Comparison of ENCODE assay signal across 9 mouse cellular contexts in genomic region chr13:15421182-15421750, GRCm38 (mm10). TPM values are rescaled to one million over a fixed set of nuclear protein-coding genes. Genes with fewer than 3 reads are reported as not detected.
A peak's percentile ranks its signal among the peaks of the same experiment; 100 is the strongest.
DNase-seq lines count a peak whose midpoint lies in the region; ATAC-seq and TF ChIP-seq lines count a peak whose summit lies in the region.
"Had no signal": no experiment of that assay in that cellular context is flagged by ENCODE, and none has a peak within 500 bp of the region (broad histone marks: within the 10 kb centered on the region; RNA-seq: fewer than 3 reads in every experiment).

No protein-coding gene starts in this region.

- no peaks in the 10 kb centered on the region for H3K4me1 ChIP-seq in embryonic facial prominence, embryonic 11.5 days (ENCODE audit: control insufficient read depth, insufficient read depth, low read length)
- H3K4me1 ChIP-seq in midbrain, embryonic 16.5 days (ENCODE audit: control insufficient read depth, insufficient read depth, low read length) = 0 out of 2 replicates have a peak, but pooled peaks cover 2% of the 10 kb centered on the region
- H3K4me1 ChIP-seq in liver, embryonic 12.5 days = no peaks in the 10 kb centered on the region
- H3K4me1 ChIP-seq: neural tube, embryonic 12.5 days had no signal

- no peak for ATAC-seq in embryonic facial prominence, embryonic 11.5 days (replicated peaks; ENCODE audit: insufficient number of reproducible peaks, low FRiP score, low TSS enrichment, low read depth)
- ATAC-seq in midbrain, embryonic 16.5 days = no peak
- no peak for ATAC-seq in activated CD4-positive, CD25-positive, alpha-beta regulatory T cell, adult 4 months
- no peak for ATAC-seq in liver, embryonic 12.5 days

- H3K27ac ChIP-seq in gastrocnemius, adult 2 months = no peak overlapping the region
- no peak overlapping the region for H3K27ac ChIP-seq in left cerebral cortex, adult 2 months
- H3K27ac ChIP-seq in embryonic facial prominence, embryonic 11.5 days (replicated peaks; ENCODE audit: low read depth, low read length) = no peak overlapping the region
- H3K27ac ChIP-seq in midbrain, embryonic 16.5 days (ENCODE audit: low read length) = no peak overlapping the region
- H3K27ac ChIP-seq in liver, embryonic 12.5 days = no peak overlapping the region
- H3K27ac ChIP-seq: neural tube, embryonic 12.5 days had no signal

- peak overlapping the region; percentile 43 for H3K4me3 ChIP-seq in gastrocnemius, adult 2 months
- H3K4me3 ChIP-seq in left cerebral cortex, adult 2 months = peak overlapping the region; percentile 17; the same call in 1 of the 2 replicates
- no peak overlapping the region for H3K4me3 ChIP-seq in embryonic facial prominence, embryonic 11.5 days (ENCODE audit: low read depth, low read length)
- H3K4me3 ChIP-seq in midbrain, embryonic 16.5 days (ENCODE audit: low read depth, low read length) = no peak overlapping the region
- no peak overlapping the region for H3K4me3 ChIP-seq in liver, embryonic 12.5 days
- H3K4me3 ChIP-seq: neural tube, embryonic 12.5 days had no signal

- H3K36me3 ChIP-seq in embryonic facial prominence, embryonic 11.5 days (replicated peaks; ENCODE audit: control insufficient read depth, insufficient read depth, low read depth, low read length) = no peaks in the 10 kb centered on the region
- H3K36me3 ChIP-seq in midbrain, embryonic 16.5 days (ENCODE audit: control insufficient read depth, insufficient read depth, low read length) = no peaks in the 10 kb centered on the region
- no peaks in the 10 kb centered on the region for H3K36me3 ChIP-seq in liver, embryonic 12.5 days
- H3K36me3 ChIP-seq: neural tube, embryonic 12.5 days had no signal

- no peak overlapping the region for H3K9ac ChIP-seq in embryonic facial prominence, embryonic 11.5 days (replicated peaks; ENCODE audit: low read length)
- H3K9ac ChIP-seq in midbrain, embryonic 16.5 days (ENCODE audit: low read depth, low read length) = no peak overlapping the region
- H3K9ac ChIP-seq in liver, embryonic 12.5 days = no peak overlapping the region
- H3K9ac ChIP-seq: neural tube, embryonic 12.5 days had no signal

- intact Hi-C loops in gastrocnemius, adult 2 months (cut with DNase I) = no loop called here
- intact Hi-C loops in left cerebral cortex, adult 2 months (cut with DNase I) = loop anchor here (5.0 kb wide), 1 partner anchor 76 kb away; no protein-coding TSS in a partner anchor

- WGBS in embryonic facial prominence, embryonic 11.5 days = 27% methylated on average over 10 of the region's 10 CpGs
- WGBS in midbrain, embryonic 16.5 days = 36% methylated on average over 10 of the region's 10 CpGs
- 67% methylated on average over 10 of the region's 10 CpGs for WGBS in liver, embryonic 12.5 days (ENCODE audit: insufficient replicate concordance)

- 0 out of 2 replicates have a peak overlapping the region, but pooled peaks have one; percentile 14 for H3K4me2 ChIP-seq in embryonic facial prominence, embryonic 11.5 days (ENCODE audit: low read depth, low read length)
- peak overlapping the region; percentile 21 for H3K4me2 ChIP-seq in midbrain, embryonic 16.5 days (ENCODE audit: low read length)
- no peak overlapping the region for H3K4me2 ChIP-seq in liver, embryonic 12.5 days
- H3K4me2 ChIP-seq: neural tube, embryonic 12.5 days had no signal

- peak; percentile 20 for DNase-seq in gastrocnemius, adult 2 months
- DNase-seq in gastrocnemius, postnatal 10 days = no peak
- DNase-seq in left cerebral cortex, adult 2 months (ENCODE audit: extremely low spot score in 1 of 2, low spot score in 2 of 2) = no peak
- DNase-seq in left cerebral cortex, adult 8-10 months (ENCODE audit: low spot score in 2 of 2) = no peak
- DNase-seq in embryonic facial prominence, embryonic 11.5 days (ENCODE audit: low spot score) = peak; percentile 64

- no peaks in the 10 kb centered on the region for H3K27me3 ChIP-seq in embryonic facial prominence, embryonic 11.5 days (ENCODE audit: control insufficient read depth, insufficient read depth, low read length)
- H3K27me3 ChIP-seq in midbrain, embryonic 16.5 days (ENCODE audit: control insufficient read depth, insufficient read depth, low read depth, low read length) = no peaks in the 10 kb centered on the region
- H3K27me3 ChIP-seq in liver, embryonic 12.5 days (replicated peaks) = no peaks in the 10 kb centered on the region
- H3K27me3 ChIP-seq: neural tube, embryonic 12.5 days had no signal

- no peaks in the 10 kb centered on the region for H3K9me3 ChIP-seq in embryonic facial prominence, embryonic 11.5 days (replicated peaks; ENCODE audit: control insufficient read depth, low read length)
- no peaks in the 10 kb centered on the region for H3K9me3 ChIP-seq in midbrain, embryonic 16.5 days (replicated peaks; ENCODE audit: control insufficient read depth, low read length, poor library complexity, severe bottlenecking)
- no peaks in the 10 kb centered on the region for H3K9me3 ChIP-seq in liver, embryonic 12.5 days (replicated peaks)
- H3K9me3 ChIP-seq: neural tube, embryonic 12.5 days had no signal

- no peak for TF ChIP-seq CTCF in gastrocnemius, adult 2 months (IDR thresholded peaks at IDR 0.05)
- TF ChIP-seq CTCF in left cerebral cortex, adult 2 months (IDR thresholded peaks at IDR 0.05) = no peak

RNA-seq across cellular contexts. Expression of gene Gli3, which starts 41.8 kb away (rescaled TPM):
- 1 to 10 TPM; 1.4 TPM for total RNA-seq in gastrocnemius, adult 2 months (2021)
- 1 to 10 TPM; 7.7 to 9.6 TPM for total RNA-seq in gastrocnemius, postnatal 10 days (2021)
- 10 to 100 TPM in 1 of 2 experiments, 1 to 10 TPM in 1; 9.9 to 10.0 TPM for total RNA-seq in left cerebral cortex, adult 2 months (2021)
- total RNA-seq in left cerebral cortex, adult 8-10 months (2022) = 10 to 100 TPM in 3 of 4 experiments, 1 to 10 TPM in 1; 9.1 to 11.9 (median 11.7) TPM
- polyA plus RNA-seq in embryonic facial prominence, embryonic 11.5 days (2014; fragmentation: Nextera tagmentation; extraction: Ambion mirVana) = 31.9 and 32.6 TPM in 2 replicates
- 4.8 and 5.2 TPM in 2 replicates for polyA plus RNA-seq in midbrain, embryonic 16.5 days (2015; fragmentation: Nextera tagmentation; extraction: Ambion mirVana)
- polyA plus RNA-seq in activated CD4-positive, CD25-positive, alpha-beta regulatory T cell, adult 4 months (2017; shearing (Covaris generic)) = not detected
- 1.7 and 1.9 TPM in 2 replicates for polyA plus RNA-seq in liver, embryonic 12.5 days (2016; fragmentation: Nextera tagmentation; extraction: Ambion mirVana)

Comparison
In these comparisons a context has a peak if more than half of its experiments do, and no peak if none do; other contexts are left out.
1. DNase-seq: peak in gastrocnemius, adult 2 months (single experiment) and embryonic facial prominence, embryonic 11.5 days (single experiment); none in gastrocnemius, postnatal 10 days (single experiment), left cerebral cortex, adult 2 months (0 of 2) and left cerebral cortex, adult 8-10 months (0 of 2).
2. H3K4me3 ChIP-seq: peak in gastrocnemius, adult 2 months (single experiment) and left cerebral cortex, adult 2 months (single experiment); none in embryonic facial prominence, embryonic 11.5 days (single experiment), midbrain, embryonic 16.5 days (single experiment) and liver, embryonic 12.5 days (single experiment).